Mouse (Mus musculus) ES-E14 (cell line): ENCODE measurements at regions not wholly inside any gene's neighbourhood (a gene's known extent, or its start where the extent isn't known, plus 50 kb on each side); places are given as distances from the start of the nearest gene placed in this dataset.

Source experiments
- DNase-seq: peaks from one replicate; pipeline ENCODE4 v3.0.0-alpha.2; 2013; ENCODE audit warnings: low read depth, low spot score
- H3K27ac ChIP-seq: 2 replicates; pipeline ENCODE4 v1.5.1; 2012; ENCODE audit warnings: low read depth, mild to moderate bottlenecking, low read length, moderate library complexity, mixed read lengths; ENCODE audit not compliant: poor library complexity, insufficient read depth, severe bottlenecking
- H3K36me3 ChIP-seq: 2 replicates; pipeline ENCODE4 v1.6.1; 2012; ENCODE audit warnings: mild to moderate bottlenecking, low read length, moderate library complexity, mixed read lengths; ENCODE audit not compliant: control insufficient read depth, poor library complexity, insufficient read depth, severe bottlenecking
- H3K4me1 ChIP-seq, 2 experiments: fragments of 150-350 bp in 1 of 2; sonication (generic) in 1 of 2; 2 replicates each; pipeline ENCODE4 v1.6.1; 2012; ENCODE audit warnings: low read length in 2 of 2, mild to moderate bottlenecking in 1 of 2, mixed read lengths in 1 of 2; ENCODE audit not compliant: control insufficient read depth in 2 of 2, insufficient read depth in 2 of 2, poor library complexity in 1 of 2
- H3K4me3 ChIP-seq, 2 experiments: fragments of 150-350 bp in 1 of 2; sonication (generic) in 1 of 2; 2 replicates each; pipeline ENCODE4 v1.5.1; 2012; ENCODE audit warnings: low read length in 2 of 2, low read depth in 1 of 2, mild to moderate bottlenecking in 1 of 2, mixed read lengths in 1 of 2; ENCODE audit not compliant: insufficient read depth in 1 of 2, poor library complexity in 1 of 2, severe bottlenecking in 1 of 2
- H3K9ac ChIP-seq: 2 replicates; pipeline ENCODE4 v1.6.1; 2012; ENCODE audit warnings: low read depth, mild to moderate bottlenecking, low read length, mixed read lengths; ENCODE audit not compliant: poor library complexity, insufficient read depth, severe bottlenecking
- H3K9me3 ChIP-seq: fragments of 150-350 bp; sonication (generic); 2 replicates; pipeline ENCODE4 v1.6.1; 2012; ENCODE audit warnings: low read depth, mild to moderate bottlenecking, low read length; ENCODE audit not compliant: control insufficient read depth, insufficient read depth
- CHD2 ChIP-seq: IDR thresholded peaks from 2 replicates; pipeline ENCODE4 v1.6.1; 2014; ENCODE audit warnings: mild to moderate bottlenecking, low read depth, low read length, inconsistent platforms
- HCFC1 ChIP-seq: IDR thresholded peaks from 2 replicates; pipeline ENCODE4 v1.6.1; 2012; ENCODE audit warnings: low read length, inconsistent platforms, borderline replicate concordance; ENCODE audit not compliant: insufficient read depth
- MAFK ChIP-seq: IDR thresholded peaks from 2 replicates; pipeline ENCODE4 v1.6.1; 2014; ENCODE audit warnings: mild to moderate bottlenecking, low read depth, low read length, inconsistent platforms; ENCODE audit not compliant: insufficient read depth
- ZC3H11A ChIP-seq: IDR thresholded peaks from 2 replicates; pipeline ENCODE4 v1.6.1; 2012; ENCODE audit warnings: low read depth, mild to moderate bottlenecking, inconsistent platforms, low read length, borderline replicate concordance
- ZNF384 ChIP-seq: IDR thresholded peaks from 2 replicates; pipeline ENCODE4 v1.6.1; 2012; ENCODE audit warnings: low read depth, low read length, inconsistent platforms
- in situ Hi-C, 2 experiments: fragments of 600-800 bp; cut with MboI; formaldehyde crosslinking; loops; one replicate each; pipeline ENCODE4 v1.15.1; 2025; ENCODE audit warnings: low sequenced_read_pairs in 2 of 2, inconsistent platforms in 1 of 2; ENCODE audit not compliant: unreplicated experiment in 2 of 2

- no peak overlapping the region for H3K27ac ChIP-seq
- H3K9ac ChIP-seq: no peak overlapping the region
- no peaks in the 10 kb centered on the region for H3K36me3 ChIP-seq
- no peak for DNase-seq
- H3K4me3 ChIP-seq: no peak overlapping the region
- H3K9me3 ChIP-seq: no peaks in the 10 kb centered on the region
- TF ChIP-seq ZC3H11A (no peak), MAFK (no peak), HCFC1 (no peak), ZNF384 (no peak), CHD2 (no peak)
- in situ Hi-C loops: no loop called here
- peaks cover under 1 to 2% of the 10 kb centered on the region in 2 experiments; a peak in 1 of 4 replicates for H3K4me1 ChIP-seq
Observed at GRCm38 (mm10) chr7:136041921-136042320, 325.8 kb upstream of the Mki67 start.

GRCm38 (mm10) chr7:136046645-136047363 is 330.6 kb upstream of the Mki67 start:
- in situ Hi-C loops: no loop called here
- no peak overlapping the region for H3K27ac ChIP-seq
- DNase-seq: no peak
- H3K9ac ChIP-seq: no peak overlapping the region
- TF ChIP-seq ZNF384 (no peak), CHD2 (no peak), ZC3H11A (no peak), MAFK (no peak), HCFC1 (no peak)
- no peaks in the 10 kb centered on the region for H3K9me3 ChIP-seq
- H3K36me3 ChIP-seq: no peaks in the 10 kb centered on the region
- H3K4me1 ChIP-seq: peaks cover 5 to 7% of the 10 kb centered on the region in 2 experiments; a peak in 3 of 4 replicates
- H3K4me3 ChIP-seq: no peak overlapping the region

GRCm38 (mm10) chr7:136047364-136047945 is 331.3 kb upstream of the Mki67 start:
- Histone ChIP-seq H3K9ac (no peak overlapping the region), H3K36me3 (no peaks in the 10 kb centered on the region), H3K27ac (no peak overlapping the region), H3K4me1 (peaks cover 5 to 7% of the 10 kb centered on the region in 2 experiments; a peak in 3 of 4 replicates), H3K4me3 (no peak overlapping the region), H3K9me3 (no peaks in the 10 kb centered on the region)
- no peak for DNase-seq
- in situ Hi-C loops: no loop called here
- TF ChIP-seq ZNF384 (no peak), CHD2 (no peak), MAFK (no peak), HCFC1 (no peak), ZC3H11A (no peak)

- H3K9me3 ChIP-seq: no peaks in the 10 kb centered on the region
- in situ Hi-C loops: no loop called here
- H3K4me1 ChIP-seq: peaks cover 5 to 7% of the 10 kb centered on the region in 2 experiments; a peak in 3 of 4 replicates
- no peak overlapping the region for H3K4me3 ChIP-seq
- H3K27ac ChIP-seq: no peak overlapping the region
- DNase-seq: no peak
- no peaks in the 10 kb centered on the region for H3K36me3 ChIP-seq
- H3K9ac ChIP-seq: no peak overlapping the region
- TF ChIP-seq HCFC1 (no peak), CHD2 (no peak), MAFK (no peak), ZNF384 (no peak), ZC3H11A (no peak)
Observed at GRCm38 (mm10) chr7:136048925-136049586, 332.9 kb upstream of the Mki67 start.
